Comparison of ENCODE assay signal across 8 mouse cellular contexts in the genomic region with DNA sequence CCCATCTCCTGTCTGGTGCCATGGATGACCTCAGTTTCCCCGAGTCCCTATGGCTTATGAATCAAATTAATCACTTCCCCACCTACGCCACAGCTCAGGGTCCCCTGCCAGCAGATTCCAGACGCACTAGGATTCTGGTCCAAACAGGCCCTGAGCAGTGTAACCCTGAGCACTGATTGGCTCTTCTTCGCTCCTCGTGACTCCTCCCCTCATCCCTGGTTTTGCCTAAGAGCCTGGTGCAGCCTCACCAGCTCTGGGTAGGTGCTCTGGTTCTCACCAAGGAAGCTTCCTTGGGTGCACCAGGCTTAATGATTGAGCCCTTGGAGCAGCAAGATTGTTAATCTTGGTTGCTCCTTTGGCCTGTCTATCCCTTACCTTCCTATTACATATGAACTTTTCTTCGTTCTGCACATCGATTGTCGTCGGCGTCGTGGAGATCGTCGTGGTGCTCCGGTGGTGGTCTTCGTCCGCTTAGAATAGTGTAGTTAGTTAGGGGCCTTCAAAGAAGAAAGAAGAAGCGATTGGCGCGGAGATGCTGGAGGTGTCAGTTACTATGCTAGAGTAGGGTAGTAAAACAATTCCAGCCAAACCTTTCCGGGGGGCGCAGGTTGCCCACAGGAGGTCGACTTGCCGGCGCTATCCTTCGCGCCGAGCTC. TPM values are rescaled to one million over a fixed set of nuclear protein-coding genes. Genes with fewer than 3 reads are reported as not detected.
DNase-seq lines count a peak whose midpoint lies in the region; ATAC-seq lines count a peak whose summit lies in the region.

A gene (plus strand): TSS at position 256 of the 656 bp plus-strand sequence.

- intact Hi-C loops in gastrocnemius, postnatal 14 days (cut with DNase I; ENCODE audit: low total_unique reads) = no loop called here

- ATAC-seq in cerebellum, adult (ENCODE audit: insufficient number of reproducible peaks, low FRiP score, low TSS enrichment) = no peak

- peak; percentile 34 to 36 for DNase-seq in cerebellum, postnatal 14 days
- peak; percentile 18 to 43 for DNase-seq in right cerebral cortex, adult 2 months (ENCODE audit: low spot score in 2 of 2)
- DNase-seq in right cerebral cortex, postnatal 36 days (ENCODE audit: low spot score in 2 of 2) = no peak
- peak; percentile 19 to 22 for DNase-seq in left cerebral cortex, adult 9 months (ENCODE audit: low spot score in 2 of 2)
- peak; percentile 5 for DNase-seq in right cerebral cortex, postnatal 14 days
- DNase-seq in gastrocnemius, postnatal 14 days = no peak
- no peak for DNase-seq in adrenal gland, adult (ENCODE audit: inconsistent age in 2 of 2, low spot score in 1 of 2)

RNA-seq across cellular contexts. Expression of the gene that starts here (rescaled TPM):
- under 1 TPM in 1 of 2 experiments, not detected in 1; 0.09 TPM for total RNA-seq in gastrocnemius, postnatal 14 days (2021)

Comparison
In these comparisons a context has a peak if more than half of its experiments do, and no peak if none do; other contexts are left out.
1. DNase-seq: peak in cerebellum, postnatal 14 days (2 of 2), right cerebral cortex, adult 2 months (2 of 2), left cerebral cortex, adult 9 months (2 of 2) and right cerebral cortex, postnatal 14 days (single experiment); none in right cerebral cortex, postnatal 36 days (0 of 2), gastrocnemius, postnatal 14 days (single experiment) and adrenal gland, adult (0 of 2).